Mouse (Mus musculus) G1E (cell line): Measurements from ENCODE around the gene Plcd3.

Experiments used
- CTCF ChIP-seq: IDR thresholded peaks from 2 replicates; pipeline ENCODE4 v1.5.1; 2012; ENCODE audit warnings: low read depth, low read length, inconsistent platforms, mixed read lengths
- GATA1 ChIP-seq: IDR thresholded peaks from 2 replicates; pipeline ENCODE4 v1.6.1; 2012; ENCODE audit warnings: borderline replicate concordance, low read length, inconsistent platforms, mixed read lengths
- POLR2AphosphoS5 ChIP-seq: IDR thresholded peaks from 2 replicates; pipeline ENCODE4 v1.6.1; 2012; ENCODE audit warnings: low read depth, low read length, inconsistent platforms; ENCODE audit not compliant: insufficient replicate concordance
- TAL1 ChIP-seq: conservative IDR thresholded peaks from 2 replicates; pipeline ENCODE4 v1.6.1; 2012; ENCODE audit warnings: low read depth, low read length, inconsistent platforms, mixed read lengths

GRCm38 (mm10) chr11:103056636-103057035 lies 44.8 kb downstream of the Plcd3 start:
- no peak for TF ChIP-seq GATA1
- no peak for TF ChIP-seq CTCF
- TF ChIP-seq POLR2AphosphoS5 = no peak
- no peak for TF ChIP-seq TAL1
